Mouse (Mus musculus) hindbrain, embryonic 16.5 days (tissue): ENCODE measurements at regions not wholly inside any gene's neighbourhood (a gene's known extent, or its start where the extent isn't known, plus 50 kb on each side); places are given as distances from the start of the nearest gene placed in this dataset.

ENCODE experiments used
- ATAC-seq: fragments of 200-750 bp; cut with Nextera tagmentation; 2 replicates; pipeline ENCODE4 v1.8.0; 2017; ENCODE audit warnings: moderate TSS enrichment, moderate library complexity
- H3K27ac ChIP-seq: fragments of 300-500 bp; sonication (generic); 2 replicates; pipeline ENCODE4 v1.5.1; 2014; ENCODE audit warnings: low read depth, mild to moderate bottlenecking, control low read depth, low read length, moderate library complexity
- H3K27me3 ChIP-seq: fragments of 300-500 bp; sonication (generic); replicated peaks from 2 replicates; pipeline ENCODE4 v1.6.1; 2014; ENCODE audit warnings: low read length; ENCODE audit not compliant: control insufficient read depth, insufficient read depth
- H3K36me3 ChIP-seq: fragments of 300-500 bp; sonication (generic); 2 replicates; pipeline ENCODE4 v1.6.1; 2014; ENCODE audit warnings: mild to moderate bottlenecking, low read length, moderate library complexity, mixed read lengths; ENCODE audit not compliant: control insufficient read depth, insufficient read depth
- H3K4me1 ChIP-seq: fragments of 300-500 bp; sonication (generic); 2 replicates; pipeline ENCODE4 v1.6.1; 2014; ENCODE audit warnings: low read depth, low read length; ENCODE audit not compliant: control insufficient read depth, insufficient read depth
- H3K4me2 ChIP-seq: fragments of 300-500 bp; sonication (generic); 2 replicates; pipeline ENCODE4 v1.6.1; 2014; ENCODE audit warnings: mild to moderate bottlenecking, low read length, control low read depth, moderate library complexity
- H3K4me3 ChIP-seq: fragments of 300-500 bp; sonication (generic); 2 replicates; pipeline ENCODE4 v1.5.1; 2014; ENCODE audit warnings: mild to moderate bottlenecking, low read length, control low read depth, moderate library complexity
- H3K9ac ChIP-seq: fragments of 300-500 bp; sonication (generic); 2 replicates; pipeline ENCODE4 v1.6.1; 2014; ENCODE audit warnings: low read depth, mild to moderate bottlenecking, control low read depth, low read length, moderate library complexity
- H3K9me3 ChIP-seq: fragments of 300-500 bp; sonication (generic); 2 replicates; pipeline ENCODE4 v1.6.1; 2014; ENCODE audit warnings: mild to moderate bottlenecking, low read length, moderate library complexity; ENCODE audit not compliant: control insufficient read depth
- WGBS: fragments of 180-500 bp; shearing (Covaris S2); extraction: QIAGEN DNeasy Blood & Tissue Kit; methylation state at CpG from one replicate; pipeline ENCODE4 v1.1.7; 2014; 5-methylcytosine and 5-hydroxymethylcytosine counted together

GRCm38 (mm10) chr15:74441889-74442288 lies 194.3 kb downstream of the Mroh4 start:
- Histone ChIP-seq H3K4me2 (no peak overlapping the region), H3K36me3 (no peaks in the 10 kb centered on the region), H3K9ac (no peak overlapping the region), H3K4me1 (no peaks in the 10 kb centered on the region), H3K4me3 (no peak overlapping the region), H3K27ac (no peak overlapping the region), H3K27me3 (no peaks in the 10 kb centered on the region), H3K9me3 (no peaks in the 10 kb centered on the region)
- no peak for ATAC-seq
- 71% methylated on average over 13 of the region's 13 CpGs for WGBS

- Histone ChIP-seq H3K4me1 (no peaks in the 10 kb centered on the region), H3K27me3 (no peaks in the 10 kb centered on the region), H3K27ac (no peak overlapping the region), H3K9me3 (no peaks in the 10 kb centered on the region), H3K36me3 (no peaks in the 10 kb centered on the region), H3K4me2 (no peak overlapping the region), H3K4me3 (no peak overlapping the region), H3K9ac (no peak overlapping the region)
- WGBS: 79% methylated on average over 6 of the region's 6 CpGs
- no peak for ATAC-seq
Measured at GRCm38 (mm10) chr15:74426989-74427388, 209.2 kb downstream of the Mroh4 start.

- 79% methylated on average over 3 of the region's 3 CpGs for WGBS
- H3K36me3 ChIP-seq: no peaks in the 10 kb centered on the region
- no peaks in the 10 kb centered on the region for H3K27me3 ChIP-seq
- no peak for ATAC-seq
- H3K4me3 ChIP-seq: no peak overlapping the region
- no peak overlapping the region for H3K27ac ChIP-seq
- H3K4me1 ChIP-seq: no peaks in the 10 kb centered on the region
- H3K4me2 ChIP-seq: no peak overlapping the region
- H3K9me3 ChIP-seq: no peaks in the 10 kb centered on the region
- no peak overlapping the region for H3K9ac ChIP-seq
Measured at GRCm38 (mm10) chr15:74423001-74423400, 213.2 kb downstream of the Mroh4 start.

- H3K27me3 ChIP-seq: no peaks in the 10 kb centered on the region
- no peaks in the 10 kb centered on the region for H3K9me3 ChIP-seq
- no peak overlapping the region for H3K9ac ChIP-seq
- no peak overlapping the region for H3K4me3 ChIP-seq
- WGBS: 80% methylated on average over 8 of the region's 8 CpGs
- H3K4me2 ChIP-seq: no peak overlapping the region
- H3K36me3 ChIP-seq: no peaks in the 10 kb centered on the region
- no peak overlapping the region for H3K27ac ChIP-seq
- no peaks in the 10 kb centered on the region for H3K4me1 ChIP-seq
- no peak for ATAC-seq
Measured at GRCm38 (mm10) chr15:74420550-74420949, 215.6 kb downstream of the Mroh4 start.

- Histone ChIP-seq H3K4me3 (no peak overlapping the region), H3K9ac (no peak overlapping the region), H3K4me1 (no peaks in the 10 kb centered on the region; the same call in 1 of the 2 replicates), H3K4me2 (no peak overlapping the region), H3K27ac (no peak overlapping the region), H3K27me3 (no peaks in the 10 kb centered on the region), H3K9me3 (no peaks in the 10 kb centered on the region), H3K36me3 (no peaks in the 10 kb centered on the region)
- no peak for ATAC-seq
- 85% methylated on average over 7 of the region's 7 CpGs for WGBS
Measured at GRCm38 (mm10) chr15:74418635-74419034, 217.5 kb downstream of the Mroh4 start.

- Histone ChIP-seq H3K4me2 (no peak overlapping the region), H3K4me1 (peaks cover 4% of the 10 kb centered on the region; the same call in 1 of the 2 replicates), H3K9ac (no peak overlapping the region), H3K27ac (no peak overlapping the region), H3K9me3 (no peaks in the 10 kb centered on the region; the same call in 1 of the 2 replicates), H3K27me3 (no peaks in the 10 kb centered on the region), H3K4me3 (no peak overlapping the region), H3K36me3 (no peaks in the 10 kb centered on the region)
- ATAC-seq: no peak
- whole genome bisulfite sequencing: 74% methylated on average over 7 of the region's 10 CpGs
Measured at GRCm38 (mm10) chr15:74413217-74413616, 222.9 kb downstream of the Mroh4 start.

GRCm38 (mm10) chr15:74412261-74412660 lies 223.9 kb downstream of the Mroh4 start:
- WGBS: 84% methylated on average over 3 of the region's 3 CpGs
- H3K4me1 ChIP-seq: peaks cover 4% of the 10 kb centered on the region; the same call in 1 of the 2 replicates
- H3K27ac ChIP-seq: no peak overlapping the region
- H3K36me3 ChIP-seq: no peaks in the 10 kb centered on the region
- no peak for ATAC-seq
- H3K4me3 ChIP-seq: no peak overlapping the region
- no peak overlapping the region for H3K4me2 ChIP-seq
- H3K27me3 ChIP-seq: no peaks in the 10 kb centered on the region
- H3K9me3 ChIP-seq: no peaks in the 10 kb centered on the region; the same call in 1 of the 2 replicates
- no peak overlapping the region for H3K9ac ChIP-seq

GRCm38 (mm10) chr15:74411097-74411496 lies 225.1 kb downstream of the Mroh4 start:
- Histone ChIP-seq H3K4me2 (no peak overlapping the region), H3K4me1 (peaks cover 4% of the 10 kb centered on the region; the same call in 1 of the 2 replicates), H3K36me3 (no peaks in the 10 kb centered on the region), H3K27me3 (no peaks in the 10 kb centered on the region), H3K9me3 (no peaks in the 10 kb centered on the region; the same call in 1 of the 2 replicates), H3K4me3 (no peak overlapping the region), H3K27ac (no peak overlapping the region), H3K9ac (no peak overlapping the region)
- WGBS: 78% methylated on average over 3 of the region's 3 CpGs
- ATAC-seq: no peak

- H3K4me1 ChIP-seq: peaks cover 8% of the 10 kb centered on the region; the same call in 1 of the 2 replicates
- no peak overlapping the region for H3K4me3 ChIP-seq
- H3K27ac ChIP-seq: peak overlapping the region; percentile 36
- no peaks in the 10 kb centered on the region for H3K9me3 ChIP-seq
- ATAC-seq: peak; percentile 69
- no peak overlapping the region for H3K9ac ChIP-seq
- H3K36me3 ChIP-seq: no peaks in the 10 kb centered on the region
- no peaks in the 10 kb centered on the region for H3K27me3 ChIP-seq
- WGBS: 51% methylated on average over 6 of the region's 6 CpGs
- H3K4me2 ChIP-seq: no peak overlapping the region
Measured at GRCm38 (mm10) chr15:74404866-74405265, 231.3 kb downstream of the Mroh4 start.

- Histone ChIP-seq H3K27me3 (no peaks in the 10 kb centered on the region), H3K27ac (no peak overlapping the region), H3K9me3 (no peaks in the 10 kb centered on the region), H3K4me3 (no peak overlapping the region), H3K36me3 (no peaks in the 10 kb centered on the region), H3K9ac (no peak overlapping the region), H3K4me2 (no peak overlapping the region), H3K4me1 (peaks cover 8% of the 10 kb centered on the region; the same call in 1 of the 2 replicates)
- 88% methylated on average over 7 of the region's 7 CpGs for WGBS
- no peak for ATAC-seq
Measured at GRCm38 (mm10) chr15:74401275-74401674, 234.9 kb downstream of the Mroh4 start.
